Mouse (Mus musculus) hindbrain, embryonic 14.5 days (tissue): Measurements from ENCODE around the gene Ccdc28a. TPM values are rescaled to one million over a fixed set of nuclear protein-coding genes. Genes with fewer than 3 reads are reported as not detected.

Experiments used
- ATAC-seq: fragments of 200-750 bp; cut with Nextera tagmentation; 2 replicates; pipeline ENCODE4 v1.8.0; 2017; ENCODE audit warnings: moderate number of reproducible peaks, mild to moderate bottlenecking, moderate TSS enrichment, moderate library complexity; ENCODE audit not compliant: low FRiP score
- DNase-seq: peaks from one replicate; pipeline ENCODE4 v3.0.0-alpha.2; 2015; ENCODE audit warnings: low spot score
- H3K27ac ChIP-seq: fragments of 300-500 bp; sonication (generic); 2 replicates; pipeline ENCODE4 v1.5.1; 2014; ENCODE audit warnings: mild to moderate bottlenecking, moderate library complexity
- H3K27me3 ChIP-seq: fragments of 300-500 bp; sonication (generic); 2 replicates; pipeline ENCODE4 v1.6.1; 2014; ENCODE audit warnings: mild to moderate bottlenecking, low read length, mixed read lengths; ENCODE audit not compliant: control insufficient read depth, insufficient read depth
- H3K36me3 ChIP-seq: fragments of 300-500 bp; sonication (generic); replicated peaks from 2 replicates; pipeline ENCODE4 v1.6.1; 2014; ENCODE audit not compliant: control insufficient read depth, insufficient read depth
- H3K4me1 ChIP-seq: fragments of 300-500 bp; sonication (generic); replicated peaks from 2 replicates; pipeline ENCODE4 v1.6.1; 2014; ENCODE audit warnings: antibody characterized with exemption, low read length, mixed read lengths; ENCODE audit not compliant: control insufficient read depth, insufficient read depth
- H3K4me2 ChIP-seq: fragments of 300-500 bp; sonication (generic); replicated peaks from 2 replicates; pipeline ENCODE4 v1.6.1; 2014; ENCODE audit warnings: mild to moderate bottlenecking, moderate library complexity
- H3K4me3 ChIP-seq: fragments of 300-500 bp; sonication (generic); replicated peaks from 2 replicates; pipeline ENCODE4 v1.5.1; 2014; ENCODE audit warnings: mild to moderate bottlenecking, low read length
- H3K9ac ChIP-seq: fragments of 300-500 bp; sonication (generic); 2 replicates; pipeline ENCODE4 v1.6.1; 2014
- H3K9me3 ChIP-seq: fragments of 300-500 bp; sonication (generic); 2 replicates; pipeline ENCODE4 v1.6.1; 2016; ENCODE audit warnings: low read length; ENCODE audit not compliant: control insufficient read depth
- WGBS: fragments of 180-500 bp; shearing (Covaris S2); extraction: QIAGEN DNeasy Blood & Tissue Kit; methylation state at CpG from one replicate; pipeline ENCODE4 v1.1.7; 2014; 5-methylcytosine and 5-hydroxymethylcytosine counted together
- polyA plus RNA-seq: library from polyadenylated mRNA; unstranded; fragments of >200 nt; fragmentation: Nextera tagmentation; extraction: Ambion mirVana; gene quantifications from 2 replicates; pipeline ENCODE4 v1.2.1, GENCODE M21; 2014

Gene Ccdc28a
- polyA plus RNA-seq, 1 experiment from 2014 or later = 7.0 TPM

DNA sequence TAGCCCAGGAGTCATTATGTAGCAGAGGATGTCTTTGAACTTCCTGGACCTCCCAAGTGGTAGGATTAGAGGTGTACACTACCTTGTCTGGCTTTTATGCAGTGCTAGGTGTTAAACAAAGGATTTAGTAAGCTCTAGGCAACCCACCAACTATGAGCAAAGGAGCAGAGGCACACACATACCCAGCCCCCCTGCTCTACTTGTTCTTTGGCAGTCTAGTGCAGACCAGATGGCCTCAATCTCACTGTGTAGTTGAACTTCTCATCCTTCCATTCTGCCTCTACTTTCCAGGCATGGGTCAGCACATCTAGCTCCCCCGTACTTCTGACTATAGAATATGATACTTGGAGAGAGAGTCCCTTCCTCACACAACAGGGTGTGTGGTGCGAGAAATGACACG is 10.4 kb downstream of the Ccdc28a start:
- no peak for ATAC-seq
- WGBS = 98% methylated on average over 3 of the region's 3 CpGs
- H3K4me2 ChIP-seq = no peak overlapping the region
- H3K27ac ChIP-seq = no peak overlapping the region
- no peaks in the 10 kb centered on the region for H3K36me3 ChIP-seq
- no peaks in the 10 kb centered on the region for H3K27me3 ChIP-seq
- no peaks in the 10 kb centered on the region for H3K4me1 ChIP-seq
- no peak overlapping the region for H3K4me3 ChIP-seq
- no peak for DNase-seq
- no peaks in the 10 kb centered on the region for H3K9me3 ChIP-seq
- H3K9ac ChIP-seq = no peak overlapping the region

DNA sequence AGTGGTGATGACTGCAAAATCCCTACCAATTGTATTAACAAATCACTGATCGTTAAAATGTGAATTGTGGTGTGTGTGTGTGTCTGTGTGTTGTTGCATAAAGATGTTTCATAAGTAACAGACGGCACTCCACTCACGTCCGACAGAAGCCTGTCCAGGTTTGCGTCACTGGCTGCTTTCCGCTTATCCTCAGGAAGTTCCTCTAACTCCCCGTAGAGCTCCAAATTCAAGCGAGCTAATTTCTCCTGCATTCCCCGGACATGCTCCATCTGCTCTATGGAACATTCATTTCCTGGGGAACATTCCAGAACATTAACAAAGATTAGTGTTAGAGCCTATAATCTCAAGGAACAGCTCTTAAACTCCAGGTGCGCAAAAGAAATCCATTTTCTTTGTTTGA is 15.4 kb downstream of the Ccdc28a start:
- H3K36me3 ChIP-seq = no peaks in the 10 kb centered on the region; the same call in 1 of the 2 replicates
- no peaks in the 10 kb centered on the region for H3K27me3 ChIP-seq
- H3K4me1 ChIP-seq = no peaks in the 10 kb centered on the region
- H3K4me2 ChIP-seq = no peak overlapping the region
- no peak overlapping the region for H3K4me3 ChIP-seq
- no peak for ATAC-seq
- H3K9me3 ChIP-seq = no peaks in the 10 kb centered on the region
- no peak for DNase-seq
- no peak overlapping the region for H3K27ac ChIP-seq
- no peak overlapping the region for H3K9ac ChIP-seq
- WGBS = 90% methylated on average over 10 of the region's 10 CpGs

DNA sequence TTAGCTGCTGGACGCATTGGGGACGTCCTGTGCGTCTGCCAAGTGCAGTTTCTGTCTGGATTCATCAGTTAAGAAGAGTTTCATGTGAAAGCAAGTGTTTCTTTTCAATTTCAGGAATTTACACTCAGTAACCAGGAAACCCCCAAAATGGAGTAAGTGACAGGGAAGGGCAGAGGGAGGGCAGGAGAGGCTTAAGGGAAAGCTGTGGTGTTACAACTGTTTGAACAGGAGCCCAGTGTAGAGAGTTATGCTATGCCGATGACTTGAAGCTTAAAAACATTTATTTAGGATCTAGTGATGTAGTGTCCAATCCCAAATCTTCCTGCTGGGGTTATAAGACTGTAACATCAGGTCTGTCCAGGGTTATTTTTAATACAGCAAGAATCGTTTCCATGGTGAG is 20.7 kb downstream of the Ccdc28a start:
- no peak overlapping the region for H3K4me2 ChIP-seq
- WGBS = 93% methylated on average over 5 of the region's 5 CpGs
- ATAC-seq = no peak

DNA sequence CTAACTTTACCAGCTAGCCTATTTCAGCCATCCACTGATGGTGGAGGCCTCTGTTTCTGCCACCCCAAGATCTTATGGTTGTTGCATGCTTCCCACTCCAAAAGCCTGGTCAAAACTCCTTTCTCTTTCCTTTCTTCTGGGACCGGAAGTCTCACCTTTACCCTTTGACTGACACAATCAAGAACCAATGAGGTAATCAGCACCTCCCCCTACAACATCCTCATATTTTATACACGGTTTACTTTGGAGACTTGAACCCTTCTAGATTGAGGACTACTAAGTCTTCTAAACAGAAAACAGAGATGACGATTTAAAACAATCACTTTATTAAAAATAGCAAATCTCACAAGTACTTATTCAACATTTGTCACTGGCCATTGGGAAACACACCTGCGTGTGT is 21.4 kb downstream of the Ccdc28a start:
- H3K4me2 ChIP-seq = no peak overlapping the region
- 0 out of 2 replicates have a peak, but pooled peaks cover 2% of the 10 kb centered on the region for H3K4me1 ChIP-seq
- DNase-seq (no peak), ATAC-seq (no peak)
- no peaks in the 10 kb centered on the region; the same call in 1 of the 2 replicates for H3K36me3 ChIP-seq
- no peaks in the 10 kb centered on the region for H3K27me3 ChIP-seq
- WGBS = 83% methylated on average over 4 of the region's 4 CpGs
- no peaks in the 10 kb centered on the region for H3K9me3 ChIP-seq
- no peak overlapping the region for H3K27ac ChIP-seq
- H3K4me3 ChIP-seq = no peak overlapping the region
- H3K9ac ChIP-seq = no peak overlapping the region

More for the DNA sequence above, 20.7 kb downstream of the Ccdc28a start:
- Histone ChIP-seq H3K9me3 (no peaks in the 10 kb centered on the region), H3K27me3 (no peaks in the 10 kb centered on the region), H3K4me3 (no peak overlapping the region), H3K4me1 (0 out of 2 replicates have a peak, but pooled peaks cover 2% of the 10 kb centered on the region), H3K9ac (no peak overlapping the region), H3K27ac (no peak overlapping the region), H3K36me3 (no peaks in the 10 kb centered on the region; the same call in 1 of the 2 replicates)
- no peak for DNase-seq

DNA sequence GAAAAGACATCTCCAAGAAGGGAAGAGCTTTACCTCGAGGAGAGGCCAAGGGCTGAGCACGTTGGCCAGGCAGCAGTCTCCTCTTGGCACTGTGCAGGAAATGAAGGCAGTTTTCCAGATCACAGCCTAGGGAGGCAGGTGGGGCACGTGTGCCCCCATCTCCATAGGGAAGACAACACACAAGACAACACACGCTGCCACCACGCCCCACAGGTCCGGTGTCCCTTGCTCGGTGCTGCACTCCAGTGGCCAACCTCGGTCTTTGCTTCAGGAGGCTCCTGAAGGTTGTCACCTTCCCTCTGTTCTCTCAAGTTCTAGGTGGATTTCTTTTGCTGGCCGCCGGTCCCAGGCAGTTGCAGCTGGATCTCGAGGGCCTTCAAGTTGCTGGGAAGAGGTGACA is 24.1 kb downstream of the Ccdc28a start, which contains the start of gene Ect2l:
Gene Ect2l (minus strand): TSS at position 165 of the 400 bp plus-strand sequence.
- no peak; the same call in 1 of the 2 replicates for ATAC-seq
- no peak within 1 kb of the TSS for H3K4me3 ChIP-seq
- no peak within 1 kb of the TSS for H3K27ac ChIP-seq
- no peak within 1 kb of the TSS for H3K9ac ChIP-seq
- 13% methylated on average over 11 of the region's 11 CpGs for WGBS
- no peaks in the 10 kb centered on the region for H3K9me3 ChIP-seq
- DNase-seq = no peak
- 0 out of 2 replicates have a peak, but pooled peaks cover 2% of the 10 kb centered on the region for H3K4me1 ChIP-seq
- H3K4me2 ChIP-seq = no peak within 1 kb of the TSS; the same call in 1 of the 2 replicates
- H3K36me3 ChIP-seq = no peaks in the 10 kb centered on the region
- H3K27me3 ChIP-seq = no peaks in the 10 kb centered on the region

DNA sequence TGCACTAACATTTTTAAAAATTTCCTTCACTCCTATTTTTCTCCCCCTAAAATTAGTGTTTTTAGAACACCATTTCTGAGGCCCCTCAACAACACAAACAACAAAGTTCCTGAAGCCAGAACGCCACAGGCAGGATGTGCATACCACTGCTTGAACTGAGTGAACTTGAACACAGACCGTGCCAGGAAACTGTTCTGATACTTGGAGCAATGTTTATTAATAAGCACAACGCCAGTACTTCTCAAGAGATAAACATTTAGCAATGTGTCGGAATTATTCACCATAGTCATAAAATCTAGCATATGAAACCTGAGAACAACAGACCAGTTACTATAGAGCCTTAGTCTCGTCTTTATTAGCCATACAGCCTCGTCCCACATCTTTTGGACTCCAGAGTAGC is 24.7 kb downstream of the Ccdc28a start:
- Histone ChIP-seq H3K36me3 (no peaks in the 10 kb centered on the region), H3K27ac (no peak overlapping the region), H3K4me2 (no peak overlapping the region), H3K9me3 (no peaks in the 10 kb centered on the region), H3K27me3 (no peaks in the 10 kb centered on the region), H3K9ac (no peak overlapping the region), H3K4me1 (0 out of 2 replicates have a peak, but pooled peaks cover 2% of the 10 kb centered on the region), H3K4me3 (no peak overlapping the region)
- WGBS = 83% methylated on average over 6 of the region's 6 CpGs
- ATAC-seq (no peak), DNase-seq (no peak)

DNA sequence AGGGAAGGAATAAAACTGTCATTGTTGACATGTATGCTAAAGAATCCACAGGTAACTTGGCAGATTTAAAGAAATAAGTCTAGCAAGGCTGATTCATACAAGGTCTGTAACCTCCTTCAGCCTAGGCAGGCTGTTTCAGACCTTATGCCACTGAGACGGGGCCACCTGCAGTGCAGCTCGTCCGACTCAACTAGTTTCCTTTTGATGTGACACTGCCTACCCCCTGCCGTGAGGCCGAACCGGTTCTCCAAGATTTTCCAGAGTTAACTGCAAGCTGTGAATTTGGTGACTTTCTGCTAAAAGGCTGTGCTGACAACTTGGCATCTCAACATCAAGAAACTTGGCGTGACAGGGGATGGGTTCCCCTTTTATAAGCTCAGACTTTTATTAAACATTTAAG is 30.7 kb downstream of the Ccdc28a start:
- Histone ChIP-seq H3K27me3 (no peaks in the 10 kb centered on the region), H3K4me3 (no peak overlapping the region), H3K9ac (no peak overlapping the region), H3K4me2 (no peak overlapping the region), H3K27ac (no peak overlapping the region), H3K36me3 (no peaks in the 10 kb centered on the region), H3K9me3 (no peaks in the 10 kb centered on the region), H3K4me1 (no peaks in the 10 kb centered on the region)
- ATAC-seq (no peak), DNase-seq (no peak)
- WGBS = 9% methylated on average over 7 of the region's 7 CpGs

DNA sequence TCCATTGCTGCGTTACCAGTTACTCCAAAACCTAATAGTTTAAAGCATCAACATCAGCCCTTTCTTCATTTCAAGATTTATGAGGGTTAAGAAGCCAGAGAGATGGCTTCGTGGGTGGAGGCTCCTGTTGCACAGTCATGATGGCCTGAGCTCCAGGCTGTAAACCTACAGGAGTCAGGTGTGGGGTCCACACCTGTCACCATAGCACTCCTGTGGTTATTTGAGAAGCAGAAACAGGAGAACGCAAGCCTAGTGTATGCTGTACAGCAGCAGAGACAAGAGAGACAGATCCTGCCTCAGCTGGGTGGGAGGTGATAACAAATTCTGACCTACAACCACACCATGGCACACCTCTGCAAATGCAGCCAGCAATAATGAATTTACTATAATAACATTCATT is 32.4 kb downstream of the Ccdc28a start:
- H3K9me3 ChIP-seq = no peaks in the 10 kb centered on the region
- WGBS = 90% methylated on average over 3 of the region's 3 CpGs
- H3K36me3 ChIP-seq = no peaks in the 10 kb centered on the region
- H3K9ac ChIP-seq = no peak overlapping the region
- H3K4me1 ChIP-seq = no peaks in the 10 kb centered on the region
- H3K27ac ChIP-seq = no peak overlapping the region
- DNase-seq (no peak), ATAC-seq (no peak)
- H3K4me2 ChIP-seq = no peak overlapping the region
- H3K27me3 ChIP-seq = no peaks in the 10 kb centered on the region
- H3K4me3 ChIP-seq = no peak overlapping the region

DNA sequence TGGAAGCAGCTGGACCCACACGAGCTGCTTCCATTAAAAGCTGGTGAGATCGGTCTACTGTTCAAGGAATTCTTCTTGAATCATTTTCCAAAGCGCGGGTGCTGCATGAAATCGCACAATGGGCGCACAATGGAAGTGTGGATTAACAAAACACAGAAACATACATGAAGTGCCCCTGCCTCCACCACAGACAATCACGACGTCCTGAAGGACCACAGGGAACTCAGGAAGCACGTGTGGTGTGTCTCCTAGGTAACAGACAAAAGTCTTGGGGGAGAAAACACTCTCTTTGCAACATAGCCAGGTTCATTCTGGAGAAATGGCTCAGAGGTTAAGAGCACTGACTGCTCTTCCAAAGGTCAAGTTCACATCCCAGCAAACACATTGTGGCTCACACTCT is 34.1 kb downstream of the Ccdc28a start:
- Histone ChIP-seq H3K4me2 (no peak overlapping the region), H3K36me3 (no peaks in the 10 kb centered on the region), H3K27ac (no peak overlapping the region), H3K9ac (no peak overlapping the region), H3K27me3 (no peaks in the 10 kb centered on the region), H3K4me1 (no peaks in the 10 kb centered on the region), H3K9me3 (no peaks in the 10 kb centered on the region), H3K4me3 (no peak overlapping the region)
- no peak for ATAC-seq
- DNase-seq = no peak
- 53% methylated on average over 9 of the region's 9 CpGs for WGBS

DNA sequence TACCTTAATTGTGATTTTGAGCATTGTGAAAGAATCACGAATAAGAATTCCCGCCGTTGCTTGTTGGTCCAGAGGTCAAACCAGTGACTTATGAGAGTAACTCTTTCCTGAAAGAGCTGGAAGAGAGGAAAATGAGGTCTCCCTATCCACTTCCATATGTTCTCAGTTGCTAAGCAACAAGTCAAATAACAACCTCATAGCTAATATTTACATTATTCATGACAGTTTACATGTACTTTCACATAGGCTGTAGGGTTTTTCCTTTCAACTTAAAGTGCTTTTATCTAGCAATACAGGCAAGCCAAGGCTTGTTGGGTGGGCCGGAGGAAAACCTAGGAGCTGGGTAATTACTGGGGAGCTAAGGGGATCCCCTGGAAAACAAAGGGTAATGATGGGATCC is 34.9 kb downstream of the Ccdc28a start:
- Histone ChIP-seq H3K4me3 (no peak overlapping the region), H3K4me2 (no peak overlapping the region), H3K27ac (no peak overlapping the region), H3K36me3 (no peaks in the 10 kb centered on the region), H3K4me1 (no peaks in the 10 kb centered on the region), H3K9ac (no peak overlapping the region), H3K9me3 (no peaks in the 10 kb centered on the region), H3K27me3 (no peaks in the 10 kb centered on the region)
- 79% methylated on average over 4 of the region's 4 CpGs for WGBS
- DNase-seq (no peak), ATAC-seq (no peak)
